In the genomic region with DNA sequence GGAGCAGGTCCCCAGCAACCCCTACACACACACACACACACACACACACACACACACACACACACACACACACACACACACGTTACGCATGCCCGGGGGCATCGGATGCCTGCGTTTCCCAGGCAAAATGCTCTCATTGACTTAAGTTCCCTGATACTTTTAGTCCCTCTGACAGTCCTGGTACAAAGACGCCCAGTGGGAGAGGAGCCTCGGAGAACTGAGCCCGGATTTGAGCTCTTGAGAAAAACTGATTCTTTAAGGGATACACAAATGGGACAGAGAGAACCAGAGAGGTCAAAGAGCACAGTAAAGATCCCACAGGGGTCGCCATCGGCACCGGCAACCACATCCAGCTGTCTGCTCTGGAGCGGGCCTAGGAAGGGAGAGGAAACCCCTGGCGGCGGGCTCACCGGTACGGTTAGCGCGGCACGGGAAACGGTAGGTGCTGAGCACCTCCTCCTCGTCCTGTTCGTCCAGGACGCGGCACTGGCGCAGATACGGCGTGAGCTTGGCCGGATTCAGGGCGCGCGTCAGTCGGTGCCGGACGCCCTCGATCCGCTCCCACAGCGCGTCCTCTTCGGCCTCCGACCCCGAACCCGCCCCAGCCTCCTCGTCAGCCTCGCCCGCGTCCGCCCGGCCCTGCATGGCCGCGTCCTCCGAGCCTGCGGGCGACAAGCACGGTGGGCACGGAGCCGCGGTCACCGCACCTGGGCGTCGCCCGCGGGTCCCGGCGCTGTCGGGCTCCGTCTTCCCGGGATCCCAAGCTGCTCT, we compare ENCODE assay signal across 9 mouse cellular contexts. TPM values are rescaled to one million over a fixed set of nuclear protein-coding genes. Genes with fewer than 3 reads are reported as not detected.
A peak's percentile ranks its signal among the peaks of the same experiment; 100 is the strongest.
DNase-seq lines count a peak whose midpoint lies in the region; ATAC-seq and TF ChIP-seq lines count a peak whose summit lies in the region.
"Had no signal": no experiment of that assay in that cellular context is flagged by ENCODE, and none has a peak within 500 bp of the region (broad histone marks: within the 10 kb centered on the region; RNA-seq: fewer than 3 reads in every experiment).

No protein-coding gene starts in this region.

- peak overlapping the region; percentile 46 for H3K9ac ChIP-seq in embryonic facial prominence, embryonic 11.5 days (replicated peaks; ENCODE audit: low read length)
- H3K9ac ChIP-seq in hindbrain, embryonic 13.5 days = peak overlapping the region; percentile 74
- peak overlapping the region; percentile 66 for H3K9ac ChIP-seq in liver, embryonic 16.5 days (ENCODE audit: low read depth, low read length)
- peak overlapping the region; percentile 52 for H3K9ac ChIP-seq in neural tube, embryonic 14.5 days (replicated peaks; ENCODE audit: low read depth, low read length)

- WGBS in cerebellum, adult 2 months = 6% methylated on average over 59 of the region's 67 CpGs
- 4% methylated on average over 58 of the region's 67 CpGs for WGBS in embryonic facial prominence, embryonic 11.5 days
- 4% methylated on average over 63 of the region's 67 CpGs for WGBS in hindbrain, embryonic 13.5 days
- WGBS in liver, embryonic 16.5 days (ENCODE audit: insufficient replicate concordance) = 4% methylated on average over 65 of the region's 67 CpGs
- 6% methylated on average over 44 of the region's 67 CpGs for WGBS in neural tube, embryonic 14.5 days

- peak overlapping the region; percentile 94 for H3K4me2 ChIP-seq in embryonic facial prominence, embryonic 11.5 days (ENCODE audit: low read depth, low read length)
- peak overlapping the region; percentile 81 for H3K4me2 ChIP-seq in hindbrain, embryonic 13.5 days
- H3K4me2 ChIP-seq in liver, embryonic 16.5 days (ENCODE audit: low read depth, low read length) = peak overlapping the region; percentile 64
- H3K4me2 ChIP-seq in neural tube, embryonic 14.5 days (ENCODE audit: low read depth, low read length) = peak overlapping the region; percentile 79

- peaks cover 6% of the 10 kb centered on the region for H3K4me1 ChIP-seq in cerebellum, adult 2 months (ENCODE audit: control insufficient read depth, insufficient read depth, low read length)
- peaks cover 10% of the 10 kb centered on the region for H3K4me1 ChIP-seq in embryonic facial prominence, embryonic 11.5 days (ENCODE audit: control insufficient read depth, insufficient read depth, low read length)
- peaks cover 34% of the 10 kb centered on the region for H3K4me1 ChIP-seq in hindbrain, embryonic 13.5 days (replicated peaks)
- H3K4me1 ChIP-seq in liver, embryonic 16.5 days (ENCODE audit: control insufficient read depth, low read depth, low read length) = peaks cover 5% of the 10 kb centered on the region
- peaks cover 8% of the 10 kb centered on the region for H3K4me1 ChIP-seq in neural tube, embryonic 14.5 days (ENCODE audit: control insufficient read depth, insufficient read depth, low read length)

- H3K9me3 ChIP-seq in embryonic facial prominence, embryonic 11.5 days (replicated peaks; ENCODE audit: control insufficient read depth, low read length) = no peaks in the 10 kb centered on the region
- no peaks in the 10 kb centered on the region for H3K9me3 ChIP-seq in hindbrain, embryonic 13.5 days
- H3K9me3 ChIP-seq in liver, embryonic 16.5 days (replicated peaks; ENCODE audit: control insufficient read depth, low read length) = no peaks in the 10 kb centered on the region
- H3K9me3 ChIP-seq in neural tube, embryonic 14.5 days (ENCODE audit: control insufficient read depth, low read length) = no peaks in the 10 kb centered on the region

- H3K27ac ChIP-seq in cerebellum, adult 2 months (ENCODE audit: insufficient read depth, low read length) = no peak overlapping the region
- H3K27ac ChIP-seq in embryonic facial prominence, embryonic 11.5 days (replicated peaks; ENCODE audit: low read depth, low read length) = no peak overlapping the region
- no peak overlapping the region for H3K27ac ChIP-seq in hindbrain, embryonic 13.5 days
- H3K27ac ChIP-seq in liver, embryonic 16.5 days (ENCODE audit: low read length) = peak overlapping the region; percentile 77
- H3K27ac ChIP-seq in neural tube, embryonic 14.5 days (ENCODE audit: low read depth, low read length) = no peak overlapping the region
- H3K27ac ChIP-seq: macrophage had no signal

- TF ChIP-seq POLR2A in cerebellum, adult 2 months (IDR thresholded peaks at IDR 0.05; ENCODE audit: borderline replicate concordance, insufficient read depth, low read length) = no peak

- 0 out of 2 replicates have a peak, but pooled peaks have one; percentile 32 for ATAC-seq in embryonic facial prominence, embryonic 11.5 days (replicated peaks; ENCODE audit: insufficient number of reproducible peaks, low FRiP score, low TSS enrichment, low read depth)
- ATAC-seq in hindbrain, embryonic 13.5 days (ENCODE audit: low FRiP score) = 0 out of 2 replicates have a peak, but pooled peaks have one; percentile 36
- ATAC-seq in liver, embryonic 16.5 days (ENCODE audit: low read depth) = peak; percentile 19
- ATAC-seq in neural tube, embryonic 14.5 days (ENCODE audit: low read depth) = peak; percentile 14; the same call in 1 of the 2 replicates

- TF ChIP-seq CTCF in cerebellum, adult 2 months (IDR thresholded peaks at IDR 0.05; ENCODE audit: borderline replicate concordance, insufficient read depth, low read depth, low read length) = no peak

- H3K4me3 ChIP-seq in cerebellum, adult 2 months (replicated peaks; ENCODE audit: insufficient read depth, low read depth, low read length) = peak overlapping the region; percentile 25
- peak overlapping the region; percentile 54 for H3K4me3 ChIP-seq in embryonic facial prominence, embryonic 11.5 days (ENCODE audit: low read depth, low read length)
- H3K4me3 ChIP-seq in hindbrain, embryonic 13.5 days = peak overlapping the region; percentile 53
- peak overlapping the region; percentile 65 for H3K4me3 ChIP-seq in liver, embryonic 16.5 days (ENCODE audit: low read depth, low read length)
- peak overlapping the region; percentile 44 for H3K4me3 ChIP-seq in neural tube, embryonic 14.5 days (ENCODE audit: low read depth, low read length)

- H3K27me3 ChIP-seq in cerebellum, adult 2 months (ENCODE audit: control insufficient read depth, insufficient read depth, low read length) = no peaks in the 10 kb centered on the region; the same call in 1 of the 2 replicates
- H3K27me3 ChIP-seq in embryonic facial prominence, embryonic 11.5 days (ENCODE audit: control insufficient read depth, insufficient read depth, low read length) = peaks cover 31% of the 10 kb centered on the region
- peaks cover 82% of the 10 kb centered on the region for H3K27me3 ChIP-seq in hindbrain, embryonic 13.5 days
- peaks cover 38% of the 10 kb centered on the region for H3K27me3 ChIP-seq in liver, embryonic 16.5 days (ENCODE audit: control insufficient read depth, insufficient read depth, low read depth, low read length)
- peaks cover 19% of the 10 kb centered on the region for H3K27me3 ChIP-seq in neural tube, embryonic 14.5 days (ENCODE audit: control insufficient read depth, insufficient read depth, low read length)

- no peaks in the 10 kb centered on the region for H3K36me3 ChIP-seq in embryonic facial prominence, embryonic 11.5 days (replicated peaks; ENCODE audit: control insufficient read depth, insufficient read depth, low read depth, low read length)
- H3K36me3 ChIP-seq in hindbrain, embryonic 13.5 days = no peaks in the 10 kb centered on the region
- H3K36me3 ChIP-seq in liver, embryonic 16.5 days (ENCODE audit: control insufficient read depth, insufficient read depth) = no peaks in the 10 kb centered on the region
- no peaks in the 10 kb centered on the region for H3K36me3 ChIP-seq in neural tube, embryonic 14.5 days (ENCODE audit: control insufficient read depth, insufficient read depth, low read length)

- no peak for DNase-seq in cerebellum, adult 2 months
- DNase-seq in cerebellum, adult 11-12 months = no peak
- peak; percentile 46 for DNase-seq in embryonic facial prominence, embryonic 11.5 days (ENCODE audit: low spot score)
- DNase-seq in cerebellum, postnatal 14 days = no peak
- no peak for DNase-seq in urinary bladder, postnatal 36 days (ENCODE audit: low spot score in 2 of 2)

RNA-seq across cellular contexts. Expression of a gene that starts 0.7 kb away (rescaled TPM):
- polyA plus RNA-seq in cerebellum, adult 2 months (2012; rRNA removed) = 7.1 and 8.2 TPM in 2 replicates
- polyA plus RNA-seq in embryonic facial prominence, embryonic 11.5 days (2014; fragmentation: Nextera tagmentation; extraction: Ambion mirVana) = 1.8 and 2.6 TPM in 2 replicates
- 1.6 TPM in 2 replicates for polyA plus RNA-seq in hindbrain, embryonic 13.5 days (2015; fragmentation: Nextera tagmentation; extraction: Ambion mirVana)
- polyA plus RNA-seq in liver, embryonic 16.5 days (2015; fragmentation: Nextera tagmentation; extraction: Ambion mirVana) = 1.8 and 2.1 TPM in 2 replicates
- 1.8 and 2.2 TPM in 2 replicates for polyA plus RNA-seq in neural tube, embryonic 14.5 days (2014; fragmentation: Nextera tagmentation; extraction: Ambion mirVana)
- polyA plus RNA-seq: macrophage had no signal

RNA-seq across cellular contexts. Expression of a gene that starts 28.9 kb away (rescaled TPM):
- polyA plus RNA-seq in cerebellum, adult 2 months (2012; rRNA removed) = 3.8 and 4.4 TPM in 2 replicates
- polyA plus RNA-seq in embryonic facial prominence, embryonic 11.5 days (2014; fragmentation: Nextera tagmentation; extraction: Ambion mirVana) = 15.9 and 19.1 TPM in 2 replicates
- 36.7 and 40.1 TPM in 2 replicates for polyA plus RNA-seq in hindbrain, embryonic 13.5 days (2015; fragmentation: Nextera tagmentation; extraction: Ambion mirVana)
- polyA plus RNA-seq in liver, embryonic 16.5 days (2015; fragmentation: Nextera tagmentation; extraction: Ambion mirVana) = 4.5 and 5.4 TPM in 2 replicates
- 6.9 and 10.2 TPM in 2 replicates for polyA plus RNA-seq in neural tube, embryonic 14.5 days (2014; fragmentation: Nextera tagmentation; extraction: Ambion mirVana)

RNA-seq across cellular contexts. Expression of a gene that starts 40.3 kb away (rescaled TPM):
- 73.2 and 77.3 TPM in 2 replicates for polyA plus RNA-seq in cerebellum, adult 2 months (2012; rRNA removed)
- 10.9 and 11.3 TPM in 2 replicates for polyA plus RNA-seq in embryonic facial prominence, embryonic 11.5 days (2014; fragmentation: Nextera tagmentation; extraction: Ambion mirVana)
- polyA plus RNA-seq in hindbrain, embryonic 13.5 days (2015; fragmentation: Nextera tagmentation; extraction: Ambion mirVana) = 9.5 and 11.0 TPM in 2 replicates
- polyA plus RNA-seq in liver, embryonic 16.5 days (2015; fragmentation: Nextera tagmentation; extraction: Ambion mirVana) = 12.1 and 13.1 TPM in 2 replicates
- polyA plus RNA-seq in neural tube, embryonic 14.5 days (2014; fragmentation: Nextera tagmentation; extraction: Ambion mirVana) = 4.6 and 7.7 TPM in 2 replicates
- polyA plus RNA-seq: macrophage had no signal

RNA-seq across cellular contexts. Expression of a gene that starts 53.2 kb away (rescaled TPM):
- polyA plus RNA-seq in cerebellum, adult 2 months (2012; rRNA removed) = 0.87 and 1.2 TPM in 2 replicates
- not detected in 2 replicates for polyA plus RNA-seq in embryonic facial prominence, embryonic 11.5 days (2014; fragmentation: Nextera tagmentation; extraction: Ambion mirVana)
- not detected in 2 replicates for polyA plus RNA-seq in hindbrain, embryonic 13.5 days (2015; fragmentation: Nextera tagmentation; extraction: Ambion mirVana)
- polyA plus RNA-seq in liver, embryonic 16.5 days (2015; fragmentation: Nextera tagmentation; extraction: Ambion mirVana) = 9.1 and 15.8 TPM in 2 replicates
- polyA plus RNA-seq in neural tube, embryonic 14.5 days (2014; fragmentation: Nextera tagmentation; extraction: Ambion mirVana) = not detected in 2 replicates
- polyA plus RNA-seq: macrophage had no signal
